Mouse (Mus musculus) olfactory bulb, adult 2 months (tissue): ENCODE measurements around the gene St6galnac1.

ENCODE experiments used
- CTCF ChIP-seq: fragments of 200-500 bp; IDR thresholded peaks from 2 replicates; pipeline ENCODE4 v1.5.1; 2012; ENCODE audit warnings: low read depth, mild to moderate bottlenecking, low read length, moderate library complexity; ENCODE audit not compliant: insufficient read depth
- POLR2A ChIP-seq: fragments of 200-500 bp; IDR thresholded peaks from 2 replicates; pipeline ENCODE4 v1.6.1; 2012; ENCODE audit warnings: mild to moderate bottlenecking, low read depth, low read length, moderate library complexity; ENCODE audit not compliant: insufficient read depth

DNA sequence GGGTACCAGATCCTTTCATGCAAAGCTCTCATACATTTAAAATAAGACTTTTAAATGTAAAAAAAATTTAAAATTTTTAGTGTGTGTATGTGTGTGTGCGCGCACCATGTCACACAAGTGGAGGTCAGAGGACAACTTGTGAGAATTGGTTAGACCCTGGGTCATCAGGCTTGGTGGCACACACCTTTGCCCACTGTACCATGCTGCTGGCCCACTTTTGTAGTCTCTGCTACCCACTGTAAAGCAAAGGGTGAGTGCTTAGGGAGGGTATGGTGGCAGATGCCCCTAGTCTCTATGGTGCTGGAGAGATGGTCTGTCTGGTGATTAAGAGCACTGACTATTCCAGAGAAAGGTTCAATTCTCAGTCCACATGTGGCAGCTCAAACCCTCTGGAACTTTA is 47.9 kb upstream of the St6galnac1 start:
- TF ChIP-seq CTCF (no peak), POLR2A (no peak)
